Mouse (Mus musculus) heart, embryonic 16.5 days (tissue): ENCODE measurements around the gene Exd2. TPM values are rescaled to one million over a fixed set of nuclear protein-coding genes. Genes with fewer than 3 reads are reported as not detected.

ENCODE experiments used
- ATAC-seq: fragments of 200-750 bp; cut with Nextera tagmentation; replicated peaks from 2 replicates; pipeline ENCODE4 v1.8.0; 2017; ENCODE audit warnings: moderate number of reproducible peaks; ENCODE audit not compliant: insufficient read depth, low FRiP score; ENCODE audit errors: extremely low read depth
- H3K27ac ChIP-seq: fragments of 300-500 bp; sonication (generic); 2 replicates; pipeline ENCODE4 v1.5.1; 2014; ENCODE audit warnings: mild to moderate bottlenecking, low read length, control low read depth, moderate library complexity
- H3K27me3 ChIP-seq: fragments of 300-500 bp; sonication (generic); 2 replicates; pipeline ENCODE4 v1.6.1; 2014; ENCODE audit warnings: low read length, mixed read lengths; ENCODE audit not compliant: control insufficient read depth, insufficient read depth
- H3K36me3 ChIP-seq: fragments of 300-500 bp; sonication (generic); 2 replicates; pipeline ENCODE4 v1.6.1; 2014; ENCODE audit not compliant: control insufficient read depth, insufficient read depth
- H3K4me1 ChIP-seq: fragments of 300-500 bp; sonication (generic); 2 replicates; pipeline ENCODE4 v1.6.1; 2014; ENCODE audit warnings: low read length, mixed read lengths; ENCODE audit not compliant: control insufficient read depth, insufficient read depth
- H3K4me2 ChIP-seq: fragments of 300-500 bp; sonication (generic); 2 replicates; pipeline ENCODE4 v1.6.1; 2014; ENCODE audit warnings: low read depth, mild to moderate bottlenecking, control low read depth, low read length
- H3K4me3 ChIP-seq: fragments of 300-500 bp; sonication (generic); 2 replicates; pipeline ENCODE4 v1.5.1; 2014; ENCODE audit warnings: mild to moderate bottlenecking, control low read depth, low read length
- H3K9ac ChIP-seq: fragments of 300-500 bp; sonication (generic); 2 replicates; pipeline ENCODE4 v1.6.1; 2014; ENCODE audit warnings: low read length, control low read depth
- H3K9me3 ChIP-seq: fragments of 300-500 bp; sonication (generic); replicated peaks from 2 replicates; pipeline ENCODE4 v1.6.1; 2016; ENCODE audit warnings: low read length; ENCODE audit not compliant: control insufficient read depth
- WGBS: fragments of 180-500 bp; shearing (Covaris S2); extraction: QIAGEN DNeasy Blood & Tissue Kit; methylation state at CpG from one replicate; pipeline ENCODE4 v1.1.7; 2014; 5-methylcytosine and 5-hydroxymethylcytosine counted together
- polyA plus RNA-seq: library from polyadenylated mRNA; unstranded; fragments of >200 nt; fragmentation: Nextera tagmentation; extraction: Ambion mirVana; gene quantifications from 2 replicates; pipeline ENCODE4 v1.2.1, GENCODE M21; 2015

The Exd2 gene
- polyA plus RNA-seq, 1 experiment from 2014 or later = 17.0 TPM

DNA sequence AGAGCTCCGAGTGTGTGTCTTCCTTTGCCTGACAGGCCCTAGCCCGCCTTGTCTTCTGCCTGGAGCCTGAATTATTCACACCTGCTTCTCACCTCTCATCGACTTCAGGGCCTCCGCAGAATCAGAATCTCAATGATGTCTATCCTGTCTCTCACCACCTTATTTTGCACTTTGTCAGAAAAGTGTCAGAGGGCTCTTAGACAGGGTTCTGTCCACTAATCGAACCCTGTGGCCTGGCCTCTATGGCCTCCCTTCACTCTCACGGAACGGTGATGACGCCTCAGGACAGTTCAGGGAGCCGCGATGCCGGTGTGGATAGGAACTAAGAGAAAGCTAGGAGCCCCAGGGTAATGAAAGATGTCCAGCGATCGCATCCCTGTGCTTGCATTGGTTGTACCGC, 55.1 kb downstream of the Exd2 start, which contains the start of gene Galnt16:
Galnt16 (plus strand) TSS at position 301 of the 400 bp plus-strand sequence.
- Histone ChIP-seq H3K27ac (0 out of 2 replicates have a peak within 1 kb of the TSS, but pooled peaks have one; percentile 24), H3K9ac (peak within 1 kb of the TSS; percentile 54), H3K4me2 (peak within 1 kb of the TSS; percentile 78), H3K36me3 (no peaks in the 10 kb centered on the region), H3K4me3 (peak within 1 kb of the TSS; percentile 69), H3K27me3 (peaks cover 67% of the 10 kb centered on the region), H3K4me1 (peaks cover 11% of the 10 kb centered on the region), H3K9me3 (no peaks in the 10 kb centered on the region)
- no peak for ATAC-seq
- WGBS = 8% methylated on average over 14 of the region's 14 CpGs

DNA sequence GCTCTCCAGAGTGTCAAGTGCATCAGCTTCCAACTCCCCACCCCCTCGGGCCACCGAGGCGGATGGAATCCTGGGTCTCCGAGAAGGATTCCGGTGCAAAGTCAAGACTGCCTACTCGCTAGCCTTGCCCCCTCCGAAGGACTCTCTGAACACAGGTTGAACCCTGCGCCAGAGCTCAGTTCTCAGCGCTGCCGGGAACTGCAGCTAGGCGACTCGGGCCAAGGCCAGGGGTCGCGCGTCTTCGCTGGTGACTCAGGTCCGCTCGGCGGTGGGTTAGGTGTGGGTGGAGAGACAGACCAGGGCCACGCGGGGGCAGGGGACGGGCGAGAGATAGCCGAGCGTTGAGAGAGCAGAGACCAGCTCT, 55.5 kb downstream of the Exd2 start:
- Histone ChIP-seq H3K4me2 (peak overlapping the region; percentile 78), H3K27me3 (peaks cover 67% of the 10 kb centered on the region), H3K4me3 (peak overlapping the region; percentile 69), H3K36me3 (no peaks in the 10 kb centered on the region), H3K4me1 (peaks cover 11% of the 10 kb centered on the region), H3K9me3 (no peaks in the 10 kb centered on the region), H3K9ac (peak overlapping the region; percentile 54), H3K27ac (no peak overlapping the region)
- under 1% methylated on average over 25 of the region's 25 CpGs for WGBS
- ATAC-seq = peak; percentile 19; the same call in 1 of the 2 replicates

DNA sequence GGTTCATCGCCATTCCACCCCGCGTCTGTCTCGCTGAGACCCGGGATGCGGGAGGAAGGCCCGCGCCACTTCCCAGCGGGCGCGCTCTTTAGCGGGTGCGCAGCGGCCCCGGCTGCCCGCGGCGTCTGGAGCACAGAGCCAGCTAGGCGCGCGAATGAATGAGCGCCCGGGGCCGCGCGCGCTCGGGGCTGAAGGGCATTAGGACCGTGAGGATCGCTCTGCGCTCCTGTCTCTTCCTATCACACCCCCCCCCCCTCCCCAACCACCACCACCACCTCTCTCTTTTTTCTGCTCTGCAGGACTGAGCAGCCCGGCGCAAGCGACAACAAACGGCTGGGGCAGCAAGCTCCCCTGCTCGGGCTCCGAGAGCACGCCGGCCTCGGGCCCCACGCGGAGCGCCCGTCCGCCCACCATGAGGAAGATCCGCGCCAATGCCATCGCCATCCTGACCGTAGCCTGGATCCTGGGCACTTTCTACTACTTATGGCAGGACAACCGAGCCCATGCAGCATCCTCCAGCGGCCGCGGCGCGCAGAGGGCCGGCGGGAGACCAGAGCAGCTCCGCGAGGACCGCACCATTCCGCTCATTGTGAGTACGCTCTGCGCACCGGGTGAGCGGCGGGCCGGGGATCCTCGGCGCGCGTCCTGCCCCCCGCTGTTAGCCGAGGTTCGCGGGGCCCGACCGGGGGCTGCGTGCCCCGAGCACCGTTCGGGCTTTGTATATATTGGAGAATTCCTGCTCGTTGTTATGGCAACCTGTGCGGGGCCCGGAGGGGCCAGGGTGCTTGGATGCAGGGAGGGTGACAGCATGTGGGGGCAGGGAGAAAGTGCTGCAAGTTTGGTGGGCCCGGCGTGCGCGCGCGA, 56.1 kb downstream of the Exd2 start:
- H3K36me3 ChIP-seq = no peaks in the 10 kb centered on the region
- H3K4me3 ChIP-seq = peak overlapping the region; percentile 69
- H3K4me1 ChIP-seq = peaks cover 11% of the 10 kb centered on the region
- ATAC-seq = peak; percentile 61
- under 1% methylated on average over 90 of the region's 90 CpGs for WGBS
- H3K9ac ChIP-seq = peak overlapping the region; percentile 54
- peaks cover 67% of the 10 kb centered on the region for H3K27me3 ChIP-seq
- H3K4me2 ChIP-seq = peak overlapping the region; percentile 78
- H3K27ac ChIP-seq = 0 out of 2 replicates have a peak overlapping the region, but pooled peaks have one; percentile 24
- H3K9me3 ChIP-seq = no peaks in the 10 kb centered on the region

DNA sequence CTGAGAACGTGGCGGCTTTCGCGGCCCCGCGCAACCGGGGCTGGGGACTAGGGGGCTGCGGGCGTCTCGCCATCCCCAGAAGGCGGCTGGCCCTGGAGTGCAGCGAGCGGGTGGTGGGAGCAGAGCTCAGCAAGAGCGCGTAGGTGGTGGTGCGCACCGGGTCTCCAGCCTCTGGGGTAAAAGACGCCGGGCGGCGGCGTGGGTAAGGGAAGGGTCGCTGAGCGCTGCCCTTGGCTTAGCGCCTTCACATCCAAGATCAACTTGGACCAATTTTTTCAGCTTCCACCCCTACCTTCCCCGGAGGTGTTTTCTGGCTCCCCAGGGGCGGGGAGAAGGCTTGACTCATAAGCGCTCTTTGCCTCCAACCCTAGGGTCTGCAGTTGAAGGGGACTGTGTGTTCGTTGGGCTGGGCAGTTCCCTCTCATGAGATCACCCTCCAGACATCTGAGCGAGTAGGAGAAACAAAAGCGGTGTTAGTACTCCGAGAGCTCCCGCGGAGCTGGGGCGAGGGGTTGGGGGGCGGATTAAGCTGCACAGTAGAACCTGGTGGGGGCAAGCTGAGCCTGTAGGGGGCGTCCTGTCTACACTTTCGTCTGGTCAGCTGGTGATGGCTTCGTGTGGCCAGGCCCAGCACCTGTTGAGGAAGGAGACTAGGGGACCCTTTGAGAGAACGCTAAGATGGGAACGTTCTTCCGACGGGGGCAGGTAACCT, 56.9 kb downstream of the Exd2 start:
- Histone ChIP-seq H3K4me3 (peak overlapping the region; percentile 69), H3K9ac (peak overlapping the region; percentile 54), H3K9me3 (no peaks in the 10 kb centered on the region), H3K4me2 (peak overlapping the region; percentile 78), H3K27ac (no peak overlapping the region), H3K36me3 (no peaks in the 10 kb centered on the region), H3K27me3 (peaks cover 62% of the 10 kb centered on the region), H3K4me1 (peaks cover 11% of the 10 kb centered on the region)
- 2% methylated on average over 42 of the region's 43 CpGs for WGBS
- ATAC-seq = no peak; the same call in 1 of the 2 replicates

DNA sequence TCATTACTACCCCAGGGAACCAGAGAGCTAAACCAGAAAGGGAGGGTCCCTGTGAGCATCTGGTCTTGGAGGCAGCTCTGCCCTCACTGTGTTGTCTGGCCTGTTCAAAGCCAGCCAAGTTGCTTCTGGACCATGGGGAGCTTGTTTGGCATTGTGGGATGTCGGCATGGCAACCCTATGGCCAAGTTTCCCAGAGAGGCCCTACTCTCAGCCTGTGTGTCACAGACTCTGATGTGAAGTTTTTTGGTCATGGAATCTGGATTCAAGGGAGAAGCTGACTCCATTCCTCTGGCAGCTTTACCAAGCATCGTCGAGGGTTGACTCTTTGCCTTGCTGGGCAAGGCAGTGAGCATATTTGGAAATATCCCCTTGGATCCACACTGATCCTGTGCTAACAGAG, 59.1 kb downstream of the Exd2 start:
- Histone ChIP-seq H3K4me2 (no peak overlapping the region), H3K9me3 (no peaks in the 10 kb centered on the region), H3K4me1 (peaks cover 11% of the 10 kb centered on the region), H3K36me3 (no peaks in the 10 kb centered on the region), H3K27ac (no peak overlapping the region), H3K9ac (no peak overlapping the region), H3K27me3 (peaks cover 46% of the 10 kb centered on the region), H3K4me3 (no peak overlapping the region)
- 64% methylated on average over 3 of the region's 3 CpGs for WGBS
- ATAC-seq = no peak

DNA sequence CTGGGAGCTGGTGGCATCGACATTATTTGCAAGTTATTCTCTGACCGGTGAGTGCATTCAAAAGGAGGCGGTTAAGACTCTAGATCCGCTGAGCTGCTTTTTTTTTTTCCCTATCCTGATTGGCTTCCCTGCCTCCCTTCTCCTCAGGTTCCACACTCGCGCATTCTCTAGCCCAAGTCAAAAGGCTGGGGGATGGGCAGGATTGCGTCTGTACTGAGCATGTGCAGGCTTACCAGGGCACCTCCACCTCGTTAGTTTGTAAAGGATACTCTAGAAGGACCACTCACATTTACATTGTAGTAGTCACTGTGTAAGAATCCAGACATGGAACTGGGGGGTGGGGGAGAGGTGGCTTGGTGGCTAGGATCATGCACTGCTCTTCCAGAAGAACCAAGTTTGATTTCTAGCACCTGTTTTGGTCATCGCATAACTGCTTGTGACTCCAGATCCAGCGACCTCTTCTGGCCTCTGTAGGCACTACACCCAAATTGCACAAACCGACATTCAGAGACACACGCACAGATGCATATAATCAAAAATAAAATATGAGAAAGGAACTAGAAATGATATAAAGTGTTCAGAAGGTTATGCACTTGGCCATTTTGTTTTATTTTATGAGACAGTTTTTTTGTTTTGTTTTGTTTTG, 61.5 kb downstream of the Exd2 start:
- 37% methylated on average over 12 of the region's 12 CpGs for WGBS
- no peak overlapping the region for H3K9ac ChIP-seq

DNA sequence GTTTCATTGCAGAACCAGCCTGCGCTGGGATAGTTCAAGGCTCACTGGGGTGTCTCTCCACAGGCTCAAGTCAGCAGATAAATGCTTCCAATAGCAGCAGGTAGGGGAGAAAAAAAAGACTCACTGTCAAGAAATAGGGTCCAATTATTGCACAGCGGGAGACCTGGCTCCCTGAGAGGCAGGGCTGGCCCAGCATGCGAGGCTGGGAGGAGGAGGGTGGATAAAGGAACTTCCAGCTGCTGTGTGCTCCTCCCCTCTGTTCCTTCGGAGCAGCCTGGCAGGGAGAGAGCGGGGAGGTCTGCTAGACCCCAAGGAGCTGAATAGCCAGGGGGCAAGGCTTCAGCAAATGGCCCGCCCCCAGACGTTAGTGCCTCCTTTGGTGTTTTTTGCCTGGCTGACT, 62.6 kb downstream of the Exd2 start:
- no peak overlapping the region for H3K27ac ChIP-seq
- H3K36me3 ChIP-seq = no peaks in the 10 kb centered on the region
- no peak overlapping the region for H3K4me2 ChIP-seq
- no peaks in the 10 kb centered on the region for H3K9me3 ChIP-seq
- peaks cover 13% of the 10 kb centered on the region for H3K27me3 ChIP-seq
- H3K4me1 ChIP-seq = no peaks in the 10 kb centered on the region; the same call in 1 of the 2 replicates
- no peak overlapping the region for H3K9ac ChIP-seq
- WGBS = 47% methylated on average over 7 of the region's 7 CpGs
- no peak for ATAC-seq
- no peak overlapping the region for H3K4me3 ChIP-seq

More for the DNA sequence above, 61.5 kb downstream of the Exd2 start:
- no peak for ATAC-seq
- Histone ChIP-seq H3K4me2 (no peak overlapping the region), H3K36me3 (no peaks in the 10 kb centered on the region), H3K27ac (no peak overlapping the region), H3K4me3 (no peak overlapping the region), H3K9me3 (no peaks in the 10 kb centered on the region), H3K27me3 (peaks cover 24% of the 10 kb centered on the region), H3K4me1 (peaks cover 4% of the 10 kb centered on the region)

DNA sequence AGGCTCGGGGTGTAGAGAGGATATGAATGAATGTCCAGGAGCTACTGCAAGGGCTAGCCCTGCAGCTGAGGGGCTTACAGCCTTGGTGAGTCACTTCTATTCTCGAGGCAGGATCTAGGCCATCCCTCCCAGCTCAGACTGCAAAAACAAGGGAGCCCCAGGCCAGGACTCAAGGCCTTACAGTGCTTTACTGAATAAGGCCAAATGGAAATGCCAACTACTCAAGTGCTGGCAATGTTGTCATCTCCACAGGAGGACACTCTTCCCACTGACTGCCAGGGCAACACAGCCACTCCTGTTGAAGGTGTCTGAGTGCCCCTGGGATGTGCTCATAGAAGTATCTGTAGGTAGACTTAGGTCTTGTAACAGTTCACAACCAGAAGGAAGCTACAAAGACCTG, 63.6 kb downstream of the Exd2 start:
- no peaks in the 10 kb centered on the region; the same call in 1 of the 2 replicates for H3K4me1 ChIP-seq
- H3K27me3 ChIP-seq = peaks cover 4% of the 10 kb centered on the region; the same call in 1 of the 2 replicates
- no peak overlapping the region for H3K9ac ChIP-seq
- no peak for ATAC-seq
- no peaks in the 10 kb centered on the region for H3K36me3 ChIP-seq
- H3K27ac ChIP-seq = no peak overlapping the region
- H3K9me3 ChIP-seq = no peaks in the 10 kb centered on the region
- no peak overlapping the region for H3K4me2 ChIP-seq
- H3K4me3 ChIP-seq = no peak overlapping the region
- WGBS = 70% methylated on average over 2 of the region's 2 CpGs
